Mouse (Mus musculus): ENCODE data around the gene Tmem201.

GRCm38 (mm10) chr4:149701426-149702209, 36.2 kb downstream of the Tmem201 start:
- TF ChIP-seq CTCF (IDR thresholded peaks at IDR 0.05; ENCODE audit: insufficient read depth, low read length) (no peak), POLR2A (IDR thresholded peaks at IDR 0.05; ENCODE audit: borderline replicate concordance, extremely low read depth, low read depth, low read length) (peak; percentile 55; the same call in 1 of the 2 replicates)

All from lung, adult 2 months (tissue).